Mouse (Mus musculus) bone marrow, adult 2 months (tissue): ENCODE measurements at regions not wholly inside any gene's neighbourhood (a gene's known extent, or its start where the extent isn't known, plus 50 kb on each side); places are given as distances from the start of the nearest gene placed in this dataset.

Source experiments
- H3K27ac ChIP-seq: fragments of 200-500 bp; 2 replicates; pipeline ENCODE4 v1.5.1; 2012; ENCODE audit warnings: low read depth, mild to moderate bottlenecking, control low read depth, inconsistent platforms, low read length; ENCODE audit not compliant: control insufficient read depth, poor library complexity, insufficient read depth
- H3K4me1 ChIP-seq: fragments of 200-500 bp; 2 replicates; pipeline ENCODE4 v1.6.1; 2011; ENCODE audit warnings: low read length; ENCODE audit not compliant: control insufficient read depth, insufficient read depth
- H3K4me3 ChIP-seq: fragments of 200-500 bp; replicated peaks from 2 replicates; pipeline ENCODE3; 2011; ENCODE audit warnings: mild to moderate bottlenecking, low read depth, low read length, control low read depth; ENCODE audit not compliant: control insufficient read depth
- CTCF ChIP-seq: fragments of 200-500 bp; IDR thresholded peaks from 2 replicates; pipeline ENCODE4 v1.5.1; 2011; ENCODE audit warnings: low read length, control low read depth; ENCODE audit not compliant: control insufficient read depth, insufficient read depth
- POLR2A ChIP-seq: fragments of 200-500 bp; IDR thresholded peaks from 2 replicates; pipeline ENCODE4 v1.6.1; 2011; ENCODE audit warnings: low read depth, mild to moderate bottlenecking, control low read depth, low read length, borderline replicate concordance; ENCODE audit not compliant: control insufficient read depth
- WGBS: fragments of 180-500 bp; shearing (Covaris S2); methylation state at CpG from one replicate; pipeline ENCODE4 v1.1.7; 2018; 5-methylcytosine and 5-hydroxymethylcytosine counted together

DNA sequence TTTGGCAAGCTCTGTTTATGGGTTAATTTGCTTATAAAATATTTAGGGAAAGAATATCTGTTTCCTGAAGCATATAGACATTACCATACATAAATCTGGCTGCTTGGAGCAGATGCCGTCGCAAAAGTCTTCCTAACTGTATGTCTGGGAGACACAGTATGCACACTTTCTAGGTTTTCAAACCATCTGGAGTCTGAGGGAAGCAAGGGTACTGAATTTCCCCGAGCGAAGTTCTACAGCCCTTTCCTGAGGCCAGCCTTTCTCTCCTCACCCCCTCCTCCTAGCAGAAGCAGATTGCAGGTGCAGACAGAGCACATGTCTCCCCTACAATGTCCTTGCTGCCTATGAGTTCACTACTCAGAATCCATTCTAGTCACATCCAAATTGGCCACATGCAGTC lies 338.8 kb upstream of the Arglu1 start:
- WGBS, result 69% methylated on average over 4 of the region's 4 CpGs
- no peak overlapping the region for H3K27ac ChIP-seq
- no peak overlapping the region for H3K4me3 ChIP-seq
- no peaks in the 10 kb centered on the region for H3K4me1 ChIP-seq
- no peak for TF ChIP-seq CTCF

DNA sequence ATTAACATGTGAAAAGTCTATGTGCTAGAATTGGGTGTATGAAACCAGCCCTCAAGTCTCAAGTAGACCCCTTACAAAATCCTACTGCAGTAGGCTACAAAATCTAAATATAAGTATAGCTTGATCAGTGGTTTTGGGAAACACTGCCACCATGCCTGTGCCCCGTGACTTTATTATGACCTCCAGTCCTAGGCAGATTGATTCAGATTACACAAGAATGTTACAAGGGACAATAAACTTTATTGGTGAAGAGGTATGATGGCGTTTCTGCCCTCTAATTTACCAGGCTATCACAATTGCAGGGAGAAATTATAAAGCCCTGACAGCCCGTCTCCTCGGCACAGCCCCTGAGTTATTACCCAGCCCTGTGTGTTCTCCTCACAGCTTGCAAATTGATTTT lies 337.4 kb upstream of the Arglu1 start:
- TF ChIP-seq POLR2A (no peak), CTCF (no peak)
- WGBS, result 83% methylated on average over 4 of the region's 4 CpGs
- H3K4me1 ChIP-seq, result no peaks in the 10 kb centered on the region
- H3K27ac ChIP-seq, result no peak overlapping the region
- H3K4me3 ChIP-seq, result no peak overlapping the region

DNA sequence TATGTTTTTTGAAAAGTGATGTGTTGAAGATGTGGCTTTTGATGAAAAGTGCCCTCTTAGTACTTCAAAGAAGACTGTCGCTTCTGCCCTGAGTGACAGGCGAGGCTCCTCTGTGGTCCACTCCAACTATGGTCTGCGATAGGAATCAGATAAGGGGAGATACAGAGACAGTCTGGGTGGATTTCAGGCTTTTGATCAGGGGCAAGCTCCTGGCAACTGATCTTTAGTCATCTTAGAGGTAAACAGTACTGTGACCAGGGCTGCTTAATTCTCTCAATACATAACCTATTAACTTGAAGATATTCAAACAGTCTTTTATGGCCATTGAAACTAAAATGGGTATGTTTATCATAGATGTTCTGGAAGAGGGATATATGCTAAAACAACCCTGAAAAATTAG lies 335.6 kb upstream of the Arglu1 start:
- Histone ChIP-seq H3K27ac (no peak overlapping the region), H3K4me3 (no peak overlapping the region), H3K4me1 (no peaks in the 10 kb centered on the region)
- TF ChIP-seq POLR2A (no peak), CTCF (no peak)
- 72% methylated on average over 3 of the region's 3 CpGs for WGBS

DNA sequence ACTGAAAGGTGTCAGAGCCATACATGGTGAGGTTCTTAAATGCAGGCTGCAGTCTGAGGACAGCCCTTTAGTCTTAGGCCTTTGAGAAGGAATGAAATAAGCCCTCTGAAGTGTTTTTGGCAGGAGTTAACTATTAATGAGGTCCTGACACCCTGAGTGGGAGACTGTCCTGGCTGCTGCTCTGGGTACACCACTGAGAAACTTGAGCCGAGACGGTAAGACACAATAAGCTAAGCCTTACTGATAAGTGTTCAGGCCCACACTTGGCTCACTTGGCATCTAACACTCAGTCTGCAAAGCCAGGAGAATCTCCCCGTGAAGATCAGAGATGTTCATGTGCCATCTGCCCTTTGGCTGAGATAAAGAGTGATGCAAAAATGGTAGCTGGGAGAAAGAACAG lies 335.1 kb upstream of the Arglu1 start:
- H3K27ac ChIP-seq, result no peak overlapping the region
- no peaks in the 10 kb centered on the region for H3K4me1 ChIP-seq
- no peak overlapping the region for H3K4me3 ChIP-seq
- TF ChIP-seq POLR2A (no peak), CTCF (no peak)
- WGBS, result 80% methylated on average over 3 of the region's 3 CpGs

DNA sequence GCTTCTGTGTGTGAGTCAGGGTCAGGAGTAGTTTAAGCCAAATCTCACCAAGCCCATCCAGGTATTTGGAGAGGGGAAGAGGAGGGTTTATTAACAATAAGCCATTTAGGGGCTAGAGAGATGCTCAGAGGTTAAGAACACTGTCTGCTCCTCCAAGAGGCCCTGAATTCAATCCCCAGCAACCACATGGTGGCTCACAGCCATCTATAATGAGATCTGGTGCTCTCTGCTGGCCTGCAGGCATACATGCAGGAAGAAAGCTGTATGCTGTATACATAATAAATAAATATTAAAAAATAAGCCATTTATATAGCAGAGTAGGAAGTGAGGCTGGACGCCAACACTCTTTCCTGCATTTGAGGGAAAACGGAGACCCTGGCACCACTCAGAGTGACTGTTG lies 330.4 kb upstream of the Arglu1 start:
- no peak overlapping the region for H3K4me3 ChIP-seq
- H3K27ac ChIP-seq, result no peak overlapping the region
- TF ChIP-seq CTCF (no peak), POLR2A (no peak)

DNA sequence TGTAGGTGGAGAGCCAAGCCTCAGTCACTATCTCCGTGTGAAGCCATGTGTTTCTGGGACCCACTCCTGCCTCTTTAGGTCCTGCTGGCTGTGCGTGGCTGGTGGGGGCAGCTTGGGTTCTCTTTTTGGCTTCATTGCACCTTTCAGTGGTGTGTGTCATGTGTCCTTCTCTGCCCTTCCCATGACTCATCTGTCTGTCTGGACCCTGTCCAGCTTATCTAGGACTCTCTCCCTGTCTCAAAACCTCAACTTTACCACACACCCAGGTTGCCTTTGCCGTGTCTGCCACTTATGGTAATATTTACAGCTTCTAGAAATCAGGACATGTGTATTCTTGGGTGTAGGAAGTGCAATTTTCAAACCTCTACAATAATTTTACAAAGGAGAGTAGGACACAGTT lies 329.9 kb upstream of the Arglu1 start:
- Histone ChIP-seq H3K27ac (no peak overlapping the region), H3K4me1 (no peaks in the 10 kb centered on the region), H3K4me3 (no peak overlapping the region)
- 15% methylated on average over 3 of the region's 3 CpGs for WGBS
- no peak for TF ChIP-seq POLR2A
- TF ChIP-seq CTCF, result no peak

More for the DNA sequence above, 330.4 kb upstream of the Arglu1 start:
- WGBS, result 80% methylated on average over 2 of the region's 2 CpGs
- H3K4me1 ChIP-seq, result no peaks in the 10 kb centered on the region

DNA sequence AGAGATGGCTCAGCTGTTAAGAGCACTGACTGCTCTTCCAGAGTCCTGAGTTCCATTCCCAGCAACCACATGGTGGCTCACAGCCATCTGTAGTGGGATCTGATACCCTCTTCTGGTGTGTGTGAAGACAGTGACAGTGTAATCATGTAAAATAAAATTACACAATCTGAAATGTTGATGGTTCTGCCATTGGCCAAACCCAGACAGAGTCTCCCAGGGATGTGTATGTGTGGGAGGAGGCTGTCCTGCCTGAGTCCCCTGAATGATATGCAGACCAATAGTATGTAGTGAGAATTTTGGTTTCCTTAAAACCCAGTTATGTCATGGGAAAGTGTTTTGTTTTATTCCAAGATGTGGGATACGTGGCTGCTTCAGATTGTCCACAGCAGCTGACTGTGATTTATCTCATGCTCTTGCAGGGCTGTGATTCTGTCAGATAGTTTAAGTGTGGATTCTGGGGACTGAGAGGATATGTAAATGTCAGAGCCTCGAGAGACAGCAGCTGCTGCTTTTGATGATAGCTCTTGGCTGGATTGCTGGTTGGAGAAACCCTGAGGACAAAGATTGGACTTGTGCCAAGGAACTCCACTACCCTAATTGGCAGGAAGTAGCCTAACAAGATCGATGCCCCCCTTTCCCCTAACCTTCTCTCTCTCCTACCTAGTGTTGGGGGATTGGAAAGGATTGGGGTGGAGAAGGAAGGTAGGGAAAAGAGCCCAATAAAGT lies 321.6 kb upstream of the Arglu1 start:
- no peak overlapping the region for H3K27ac ChIP-seq
- H3K4me1 ChIP-seq, result no peaks in the 10 kb centered on the region
- H3K4me3 ChIP-seq, result no peak overlapping the region
- no peak for TF ChIP-seq CTCF
- TF ChIP-seq POLR2A, result no peak
- 62% methylated on average over 3 of the region's 3 CpGs for WGBS

DNA sequence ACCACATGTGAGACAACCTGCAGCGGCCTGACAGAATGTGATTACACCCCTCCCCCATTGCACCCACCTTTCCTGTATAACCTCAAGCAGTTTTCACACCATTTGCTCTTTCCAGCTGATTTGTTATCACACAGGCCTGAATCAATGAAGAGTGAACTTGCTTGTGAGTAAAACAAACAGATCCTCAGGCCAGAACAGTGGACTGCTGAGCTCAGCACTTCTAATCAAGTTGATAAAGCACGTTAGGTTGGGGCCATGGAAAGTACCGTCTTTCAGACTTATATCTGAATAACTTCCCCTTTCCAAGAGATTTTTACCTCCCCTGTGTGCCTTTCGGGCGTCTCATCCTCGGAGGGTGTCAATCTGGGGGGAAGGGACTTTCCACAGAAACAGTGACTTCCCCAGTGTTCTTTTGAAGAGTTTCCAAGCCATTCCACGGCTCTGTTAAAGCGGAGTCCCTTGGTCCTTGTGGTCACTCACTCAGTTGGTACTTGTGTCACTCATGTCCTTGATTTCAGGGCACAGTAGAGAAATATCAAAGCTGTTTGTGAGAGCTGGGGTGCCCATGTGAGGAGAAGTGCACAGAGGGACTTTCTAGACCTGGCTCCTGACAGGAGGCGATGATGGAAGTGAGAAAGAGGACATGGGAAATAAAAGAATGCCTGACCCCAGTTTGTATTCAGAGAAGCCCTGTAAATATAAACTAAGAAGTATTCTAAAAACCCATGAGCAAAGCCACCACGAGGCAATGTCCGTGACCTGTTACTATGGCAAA lies 317.9 kb upstream of the Arglu1 start:
- 49% methylated on average over 11 of the region's 11 CpGs for WGBS
- TF ChIP-seq CTCF (no peak), POLR2A (no peak)
- Histone ChIP-seq H3K27ac (no peak overlapping the region), H3K4me3 (no peak overlapping the region), H3K4me1 (no peaks in the 10 kb centered on the region)

DNA sequence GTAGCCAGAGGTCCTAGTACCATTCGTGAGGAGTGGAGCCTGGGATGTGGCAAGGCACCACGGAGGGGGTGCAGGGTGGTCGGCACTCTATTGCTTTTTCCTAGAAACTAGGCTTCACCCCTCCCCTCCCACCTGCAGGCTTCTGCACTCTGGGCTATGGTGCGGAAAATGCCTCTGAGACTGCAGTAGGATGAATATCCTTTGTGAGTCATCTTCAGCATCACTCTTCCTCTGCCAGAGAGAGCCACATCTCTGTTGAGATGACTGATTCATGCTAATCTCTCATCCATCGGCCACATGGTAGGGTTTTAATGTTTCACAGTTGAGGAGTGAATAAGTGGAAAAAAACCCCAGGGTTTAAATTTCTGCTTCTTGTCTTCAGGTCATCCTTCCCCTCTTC lies 309.6 kb upstream of the Arglu1 start:
- H3K4me1 ChIP-seq, result no peaks in the 10 kb centered on the region; the same call in 1 of the 2 replicates
- no peak overlapping the region for H3K27ac ChIP-seq
- no peak overlapping the region for H3K4me3 ChIP-seq
- WGBS, result 73% methylated on average over 5 of the region's 5 CpGs
- TF ChIP-seq POLR2A (no peak), CTCF (no peak)

DNA sequence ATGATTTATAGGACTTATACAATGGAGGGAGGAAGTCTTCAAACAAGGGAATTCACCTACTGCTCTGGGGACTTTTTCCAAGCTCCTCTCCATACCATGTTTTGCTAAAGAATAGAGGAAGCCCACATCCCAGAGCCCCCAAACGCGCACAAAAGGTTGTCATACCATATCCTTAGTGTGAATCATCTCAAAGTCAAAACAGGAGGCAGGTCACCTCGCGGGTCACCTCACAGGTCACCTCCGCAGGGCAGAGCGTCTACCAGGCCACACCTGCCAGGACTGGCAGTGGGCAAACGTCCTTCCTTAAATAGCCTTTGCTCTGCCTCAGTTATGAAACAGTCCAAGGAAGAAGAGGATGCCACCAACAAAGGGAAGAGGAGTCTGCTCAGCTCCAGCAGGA lies 307.3 kb upstream of the Arglu1 start:
- no peak for TF ChIP-seq POLR2A
- TF ChIP-seq CTCF, result no peak
- no peak overlapping the region for H3K27ac ChIP-seq
- WGBS, result 57% methylated on average over 7 of the region's 7 CpGs

More for the DNA sequence above, 307.3 kb upstream of the Arglu1 start:
- no peak overlapping the region for H3K4me3 ChIP-seq
- H3K4me1 ChIP-seq, result no peaks in the 10 kb centered on the region; the same call in 1 of the 2 replicates
